Mouse (Mus musculus): Measurements from ENCODE around the gene Eif2s1. TPM values are rescaled to one million over a fixed set of nuclear protein-coding genes. Genes with fewer than 3 reads are reported as not detected.
A peak's percentile ranks its signal among the peaks of the same experiment; 100 is the strongest.
"Not testable (repeated sequence)": the region's sequence is repeated elsewhere in the genome, so short reads cannot be mapped to it uniquely, and the experiment has no call there.

Eif2s1 gene
- polyA plus RNA-seq, 1 experiment from 2014 or later: 139 TPM

DNA sequence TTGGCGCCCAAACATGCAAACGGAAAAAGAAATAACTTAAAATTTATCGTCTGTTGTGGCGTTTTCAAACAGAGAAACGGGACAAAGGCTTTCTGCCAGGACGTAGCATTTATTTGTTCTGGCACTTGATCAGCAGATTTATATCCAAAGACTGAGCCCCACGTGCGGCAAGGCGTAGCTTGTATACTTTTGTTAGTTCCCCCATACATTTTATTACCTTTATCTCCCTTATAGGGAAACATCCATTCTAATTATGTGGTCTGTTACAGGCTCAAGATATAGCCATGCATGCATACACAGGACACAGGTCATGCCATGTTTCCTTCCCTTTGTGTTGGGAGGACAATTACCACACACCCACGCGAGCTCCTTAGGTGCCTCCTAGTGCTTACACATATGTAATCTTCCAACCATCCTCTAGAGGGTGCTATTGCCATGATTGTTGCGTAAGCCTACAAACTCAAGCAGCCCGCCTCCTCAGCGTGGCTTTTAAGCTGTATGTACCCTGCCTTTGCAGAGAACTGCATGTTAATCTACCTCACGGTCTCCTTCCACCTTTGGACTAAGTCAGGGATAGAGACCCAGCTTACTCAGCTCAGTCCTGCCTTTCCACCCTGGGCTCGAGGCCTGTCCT lies 57.6 kb downstream of the Eif2s1 start:
- peak overlapping the region; percentile 12 for H3K9ac ChIP-seq (ENCODE audit: low read depth, low read length)
- 27% methylated on average over 16 of the region's 16 CpGs for WGBS (ENCODE audit: insufficient replicate concordance)
- H3K4me2 ChIP-seq (ENCODE audit: low read depth, low read length): peak overlapping the region; percentile 49
- no peaks in the 10 kb centered on the region for H3K9me3 ChIP-seq (replicated peaks; ENCODE audit: control insufficient read depth, low read length)
- no peak overlapping the region; the same call in 1 of the 2 replicates for H3K4me3 ChIP-seq (ENCODE audit: low read depth, low read length)
- H3K36me3 ChIP-seq (ENCODE audit: control insufficient read depth, insufficient read depth): no peaks in the 10 kb centered on the region
- peaks cover 36% of the 10 kb centered on the region for H3K4me1 ChIP-seq (ENCODE audit: control insufficient read depth, low read depth, low read length)
- H3K27me3 ChIP-seq (ENCODE audit: control insufficient read depth, insufficient read depth, low read depth, low read length): no peaks in the 10 kb centered on the region; the same call in 1 of the 2 replicates
- no peak overlapping the region for H3K27ac ChIP-seq (ENCODE audit: low read length)
- ATAC-seq (ENCODE audit: low read depth): peak; percentile 28

DNA sequence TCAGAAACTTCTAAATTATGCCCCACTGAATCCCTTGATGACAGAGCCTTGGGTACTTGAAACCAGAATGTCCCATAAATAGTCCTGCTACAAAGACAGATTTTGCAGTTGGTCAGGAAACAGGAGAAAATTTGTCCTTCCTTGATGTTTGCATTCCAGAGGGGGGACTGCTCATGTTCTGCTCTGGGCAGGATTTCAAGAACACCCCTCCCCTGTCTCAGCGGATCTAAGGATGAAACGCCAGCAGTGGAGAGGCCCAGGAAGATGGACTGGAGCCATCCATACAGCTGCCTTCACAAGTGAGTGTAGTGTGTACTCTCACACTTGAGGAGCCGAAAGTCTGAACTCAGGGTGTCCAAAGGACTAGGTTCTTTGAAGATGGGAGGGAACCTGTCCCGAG lies 59.8 kb downstream of the Eif2s1 start:
- Histone ChIP-seq H3K27ac (ENCODE audit: low read length) (no peak overlapping the region), H3K36me3 (ENCODE audit: control insufficient read depth, insufficient read depth) (no peaks in the 10 kb centered on the region), H3K9me3 (replicated peaks; ENCODE audit: control insufficient read depth, low read length) (no peaks in the 10 kb centered on the region), H3K4me2 (ENCODE audit: low read depth, low read length) (no peak overlapping the region), H3K4me1 (ENCODE audit: control insufficient read depth, low read depth, low read length) (peaks cover 15% of the 10 kb centered on the region), H3K27me3 (ENCODE audit: control insufficient read depth, insufficient read depth, low read depth, low read length) (no peaks in the 10 kb centered on the region; the same call in 1 of the 2 replicates), H3K4me3 (ENCODE audit: low read depth, low read length) (no peak overlapping the region), H3K9ac (ENCODE audit: low read depth, low read length) (no peak overlapping the region)
- 69% methylated on average over 4 of the region's 4 CpGs for WGBS (ENCODE audit: insufficient replicate concordance)
- ATAC-seq (ENCODE audit: low read depth): no peak

- Histone ChIP-seq H3K27me3 (ENCODE audit: control insufficient read depth, insufficient read depth, low read depth, low read length) (no peaks in the 10 kb centered on the region; the same call in 1 of the 2 replicates), H3K4me2 (ENCODE audit: low read depth, low read length) (no peak overlapping the region), H3K4me3 (ENCODE audit: low read depth, low read length) (no peak overlapping the region), H3K9me3 (replicated peaks; ENCODE audit: control insufficient read depth, low read length) (no peaks in the 10 kb centered on the region), H3K36me3 (ENCODE audit: control insufficient read depth, insufficient read depth) (no peaks in the 10 kb centered on the region), H3K4me1 (ENCODE audit: control insufficient read depth, low read depth, low read length) (peaks cover 15% of the 10 kb centered on the region), H3K27ac (ENCODE audit: low read length) (no peak overlapping the region), H3K9ac (ENCODE audit: low read depth, low read length) (no peak overlapping the region)
- ATAC-seq (ENCODE audit: low read depth): no peak
- 68% methylated on average over 3 of the region's 3 CpGs for WGBS (ENCODE audit: insufficient replicate concordance)
These were observed 60.4 kb downstream of the Eif2s1 start for GRCm38 (mm10) chr12:78922058-78922457.

DNA sequence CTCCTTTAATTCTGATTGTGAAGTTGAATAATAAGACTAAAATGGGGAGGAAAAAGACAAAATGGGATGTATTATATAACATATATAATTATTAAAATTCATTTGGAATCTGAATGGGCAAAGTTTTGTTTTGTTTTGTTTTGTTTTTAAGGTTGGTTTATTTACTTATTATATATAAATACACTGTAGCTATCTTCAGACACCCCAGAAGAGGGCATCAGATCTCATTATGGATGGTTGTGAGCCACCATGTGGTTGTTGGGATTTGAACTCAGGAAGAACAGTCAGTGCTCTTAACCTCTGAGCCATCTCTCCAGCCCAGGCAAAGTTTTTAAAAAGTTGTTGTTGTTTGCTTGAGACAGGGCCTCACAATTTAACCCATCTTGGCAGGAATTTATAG lies 61.4 kb downstream of the Eif2s1 start:
- ATAC-seq (ENCODE audit: low read depth); H3K36me3 ChIP-seq (ENCODE audit: control insufficient read depth, insufficient read depth); H3K9me3 ChIP-seq (replicated peaks; ENCODE audit: control insufficient read depth, low read length); H3K9ac ChIP-seq (ENCODE audit: low read depth, low read length); H3K4me3 ChIP-seq (ENCODE audit: low read depth, low read length); H3K4me2 ChIP-seq (ENCODE audit: low read depth, low read length); H3K27me3 ChIP-seq (ENCODE audit: control insufficient read depth, insufficient read depth, low read depth, low read length); H3K27ac ChIP-seq (ENCODE audit: low read length): not testable (repeated sequence)
- peaks cover 15% of the 10 kb centered on the region for H3K4me1 ChIP-seq (ENCODE audit: control insufficient read depth, low read depth, low read length)

DNA sequence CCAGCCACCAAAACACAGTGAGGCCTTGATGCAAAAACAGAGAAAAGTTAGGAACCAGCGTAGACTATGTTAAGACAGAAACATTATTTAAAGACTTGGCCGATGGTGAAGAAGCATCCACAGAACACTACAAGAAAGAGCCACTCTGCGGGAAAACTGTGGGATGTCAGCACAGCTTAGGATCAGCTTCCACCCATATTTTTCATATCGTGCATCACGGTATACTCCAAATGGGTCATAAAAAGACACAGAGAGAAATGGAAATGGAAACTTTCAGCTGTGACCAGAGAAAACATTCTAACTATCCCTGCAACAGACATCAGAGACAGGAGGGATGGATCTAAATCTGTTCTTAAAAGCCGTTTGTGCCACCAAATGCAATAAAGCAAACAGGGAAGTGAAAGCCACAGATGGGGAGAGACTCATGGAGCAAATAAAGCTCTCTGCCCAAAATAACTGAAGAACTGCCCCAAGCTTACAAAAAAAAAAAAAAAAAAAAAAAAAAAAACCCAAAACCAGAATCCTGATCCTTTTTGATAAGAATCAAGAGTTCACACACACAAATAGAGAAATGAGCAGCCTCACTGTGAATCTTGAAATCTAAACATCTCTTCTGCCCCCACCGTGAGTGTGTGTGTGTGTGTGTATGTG lies 62.0 kb downstream of the Eif2s1 start:
- ATAC-seq (ENCODE audit: low read depth): no peak
- peaks cover 5% of the 10 kb centered on the region; the same call in 1 of the 2 replicates for H3K27me3 ChIP-seq (ENCODE audit: control insufficient read depth, insufficient read depth, low read depth, low read length)
- peak overlapping the region; percentile 29; the same call in 1 of the 2 replicates for H3K27ac ChIP-seq (ENCODE audit: low read length)
- H3K9me3 ChIP-seq (replicated peaks; ENCODE audit: control insufficient read depth, low read length): no peaks in the 10 kb centered on the region
- peaks cover 9% of the 10 kb centered on the region for H3K4me1 ChIP-seq (ENCODE audit: control insufficient read depth, low read depth, low read length)
- no peak overlapping the region for H3K9ac ChIP-seq (ENCODE audit: low read depth, low read length)
- WGBS (ENCODE audit: insufficient replicate concordance): 67% methylated on average over 7 of the region's 7 CpGs
- no peaks in the 10 kb centered on the region for H3K36me3 ChIP-seq (ENCODE audit: control insufficient read depth, insufficient read depth)
- no peak overlapping the region for H3K4me2 ChIP-seq (ENCODE audit: low read depth, low read length)
- no peak overlapping the region for H3K4me3 ChIP-seq (ENCODE audit: low read depth, low read length)

GRCm38 (mm10) chr12:78927287-78927686 lies 65.7 kb downstream of the Eif2s1 start:
- WGBS (ENCODE audit: insufficient replicate concordance): 62% methylated on average over 5 of the region's 5 CpGs
- Histone ChIP-seq H3K27ac (ENCODE audit: low read length) (no peak overlapping the region), H3K4me3 (ENCODE audit: low read depth, low read length) (no peak overlapping the region), H3K27me3 (ENCODE audit: control insufficient read depth, insufficient read depth, low read depth, low read length) (peaks cover 8% of the 10 kb centered on the region), H3K9ac (ENCODE audit: low read depth, low read length) (no peak overlapping the region), H3K4me2 (ENCODE audit: low read depth, low read length) (no peak overlapping the region), H3K36me3 (ENCODE audit: control insufficient read depth, insufficient read depth) (no peaks in the 10 kb centered on the region), H3K4me1 (ENCODE audit: control insufficient read depth, low read depth, low read length) (no peaks in the 10 kb centered on the region), H3K9me3 (replicated peaks; ENCODE audit: control insufficient read depth, low read length) (no peaks in the 10 kb centered on the region)
- ATAC-seq (ENCODE audit: low read depth): no peak

GRCm38 (mm10) chr12:78929900-78930299 lies 68.3 kb downstream of the Eif2s1 start:
- no peak overlapping the region for H3K9ac ChIP-seq (ENCODE audit: low read depth, low read length)
- 73% methylated on average over 1 of the region's 1 CpGs for WGBS (ENCODE audit: insufficient replicate concordance)
- H3K36me3 ChIP-seq (ENCODE audit: control insufficient read depth, insufficient read depth): no peaks in the 10 kb centered on the region
- H3K4me2 ChIP-seq (ENCODE audit: low read depth, low read length): no peak overlapping the region
- H3K4me1 ChIP-seq (ENCODE audit: control insufficient read depth, low read depth, low read length): no peaks in the 10 kb centered on the region
- peaks cover 13% of the 10 kb centered on the region for H3K27me3 ChIP-seq (ENCODE audit: control insufficient read depth, insufficient read depth, low read depth, low read length)
- no peak overlapping the region for H3K27ac ChIP-seq (ENCODE audit: low read length)
- no peaks in the 10 kb centered on the region for H3K9me3 ChIP-seq (replicated peaks; ENCODE audit: control insufficient read depth, low read length)
- ATAC-seq (ENCODE audit: low read depth): no peak
- H3K4me3 ChIP-seq (ENCODE audit: low read depth, low read length): no peak overlapping the region

GRCm38 (mm10) chr12:78936494-78936893 lies 74.9 kb downstream of the Eif2s1 start:
- Histone ChIP-seq H3K36me3 (ENCODE audit: control insufficient read depth, insufficient read depth) (no peaks in the 10 kb centered on the region), H3K27me3 (ENCODE audit: control insufficient read depth, insufficient read depth, low read depth, low read length) (peaks cover 20% of the 10 kb centered on the region), H3K4me2 (ENCODE audit: low read depth, low read length) (no peak overlapping the region), H3K9ac (ENCODE audit: low read depth, low read length) (no peak overlapping the region), H3K9me3 (replicated peaks; ENCODE audit: control insufficient read depth, low read length) (no peaks in the 10 kb centered on the region), H3K4me3 (ENCODE audit: low read depth, low read length) (no peak overlapping the region), H3K27ac (ENCODE audit: low read length) (no peak overlapping the region), H3K4me1 (ENCODE audit: control insufficient read depth, low read depth, low read length) (no peaks in the 10 kb centered on the region)
- WGBS (ENCODE audit: insufficient replicate concordance): 48% methylated on average over 4 of the region's 4 CpGs
- ATAC-seq (ENCODE audit: low read depth): peak; percentile 53
